Mouse (Mus musculus) C2C12 (cell line): ENCODE data around the gene Vamp5. TPM values are rescaled to one million over a fixed set of nuclear protein-coding genes. Genes with fewer than 3 reads are reported as not detected.

Experiments used
- H3K27me3 ChIP-seq: one replicate; pipeline ENCODE4 v1.6.1; 2011; ENCODE audit not compliant: control insufficient read depth, insufficient read depth, insufficient read length
- H3K36me3 ChIP-seq: one replicate; pipeline ENCODE4 v1.6.1; 2011; ENCODE audit not compliant: control insufficient read depth, insufficient read depth
- H3K4me3 ChIP-seq: one replicate; pipeline ENCODE4 v1.5.1; 2011; ENCODE audit warnings: mild to moderate bottlenecking, control low read depth; ENCODE audit not compliant: poor library complexity, insufficient read depth, severe bottlenecking
- H3K79me2 ChIP-seq: one replicate; pipeline ENCODE4 v1.6.1; 2011; ENCODE audit not compliant: control insufficient read depth, insufficient read depth
- H3K79me3 ChIP-seq: one replicate; pipeline ENCODE4 v1.6.1; 2011; ENCODE audit warnings: low read depth, control low read depth
- H3ac ChIP-seq: one replicate; pipeline ENCODE3; 2011; ENCODE audit warnings: low read depth; ENCODE audit not compliant: control insufficient read depth, insufficient read length
- CEBPB ChIP-seq: IDR thresholded peaks from one replicate; pipeline ENCODE4 v1.6.1; 2011; ENCODE audit warnings: low read depth, mild to moderate bottlenecking, control low read depth, moderate library complexity
- CTCF ChIP-seq: IDR thresholded peaks from one replicate; pipeline ENCODE4 v1.5.1; 2011; ENCODE audit not compliant: control insufficient read depth, insufficient read depth, insufficient read length
- FOSL1 ChIP-seq: IDR thresholded peaks from one replicate; pipeline ENCODE4 v1.8.0; 2011; ENCODE audit warnings: mild to moderate bottlenecking, low read length; ENCODE audit not compliant: poor library complexity, insufficient read depth, severe bottlenecking
- MAX ChIP-seq: IDR thresholded peaks from one replicate; pipeline ENCODE4 v1.6.1; 2011; ENCODE audit warnings: mild to moderate bottlenecking, control low read depth
- MYOD1 ChIP-seq: IDR thresholded peaks from one replicate; pipeline ENCODE4 v1.6.1; 2011; ENCODE audit warnings: low read depth; ENCODE audit not compliant: control insufficient read depth, insufficient read length
- MYOG ChIP-seq: IDR thresholded peaks from one replicate; pipeline ENCODE4 v1.6.1; 2011; ENCODE audit not compliant: control insufficient read depth, insufficient read length; ENCODE audit errors: extremely low read depth
- USF1 ChIP-seq: IDR thresholded peaks from one replicate; pipeline ENCODE4 v1.6.1; 2011; ENCODE audit warnings: low read depth, mild to moderate bottlenecking, control low read depth, moderate library complexity
- polyA plus RNA-seq: library from polyadenylated mRNA; unstranded; fragments of >200 nt; fragmentation: generic; extraction: Trizol; gene quantifications from one replicate; pipeline ENCODE4 v1.2.1, GENCODE M21; 2012; ENCODE audit warnings: missing spikeins

Vamp5 gene
- polyA plus RNA-seq, 1 experiment = 91.3 TPM

GRCm38 (mm10) chr6:72374206-72374605 lies 6.1 kb downstream of the Vamp5 start:
- peaks cover 3% of the 10 kb centered on the region for H3K79me3 ChIP-seq
- no peaks in the 10 kb centered on the region for H3K36me3 ChIP-seq
- TF ChIP-seq USF1 = no peak
- TF ChIP-seq CEBPB = no peak
- no peak for TF ChIP-seq MYOD1
- no peak for TF ChIP-seq MAX
- TF ChIP-seq FOSL1 = no peak
- TF ChIP-seq MYOG = no peak
- TF ChIP-seq CTCF = no peak
- H3K27me3 ChIP-seq = no peaks in the 10 kb centered on the region
- H3ac ChIP-seq = no peak overlapping the region
- peaks cover 11% of the 10 kb centered on the region for H3K79me2 ChIP-seq
- no peak overlapping the region for H3K4me3 ChIP-seq

- TF ChIP-seq CEBPB (no peak), CTCF (no peak), FOSL1 (no peak), MYOD1 (no peak), MYOG (no peak), USF1 (no peak), MAX (no peak)
- Histone ChIP-seq H3K4me3 (no peak overlapping the region), H3K27me3 (no peaks in the 10 kb centered on the region), H3K79me2 (peaks cover under 1% of the 10 kb centered on the region), H3ac (no peak overlapping the region), H3K36me3 (no peaks in the 10 kb centered on the region), H3K79me3 (peaks cover 3% of the 10 kb centered on the region)
Measured at GRCm38 (mm10) chr6:72373184-72373583, 7.1 kb downstream of the Vamp5 start.

GRCm38 (mm10) chr6:72371571-72371970 lies 8.7 kb downstream of the Vamp5 start:
- Histone ChIP-seq H3K79me3 (no peaks in the 10 kb centered on the region), H3K4me3 (no peak overlapping the region), H3K27me3 (no peaks in the 10 kb centered on the region), H3K79me2 (no peaks in the 10 kb centered on the region), H3ac (no peak overlapping the region), H3K36me3 (no peaks in the 10 kb centered on the region)
- TF ChIP-seq MYOD1 (no peak), USF1 (no peak), CEBPB (no peak), MAX (no peak), CTCF (no peak), FOSL1 (no peak), MYOG (no peak)

GRCm38 (mm10) chr6:72371147-72371546 lies 9.1 kb downstream of the Vamp5 start:
- Histone ChIP-seq H3K4me3 (no peak overlapping the region), H3ac (no peak overlapping the region)

GRCm38 (mm10) chr6:72370091-72370490 lies 10.2 kb downstream of the Vamp5 start:
- TF ChIP-seq MAX (no peak), FOSL1 (no peak), CTCF (no peak), MYOG (no peak), CEBPB (no peak), USF1 (no peak), MYOD1 (no peak)
- no peaks in the 10 kb centered on the region for H3K27me3 ChIP-seq
- no peaks in the 10 kb centered on the region for H3K79me2 ChIP-seq
- H3ac ChIP-seq = no peak overlapping the region
- no peaks in the 10 kb centered on the region for H3K36me3 ChIP-seq
- no peaks in the 10 kb centered on the region for H3K79me3 ChIP-seq
- H3K4me3 ChIP-seq = no peak overlapping the region

More at GRCm38 (mm10) chr6:72371147-72371546, 9.1 kb downstream of the Vamp5 start:
- Histone ChIP-seq H3K79me3 (no peaks in the 10 kb centered on the region), H3K36me3 (no peaks in the 10 kb centered on the region), H3K27me3 (no peaks in the 10 kb centered on the region), H3K79me2 (no peaks in the 10 kb centered on the region)
- no peak for TF ChIP-seq CTCF
- TF ChIP-seq MYOD1 = peak; percentile 60
- no peak for TF ChIP-seq MYOG
- TF ChIP-seq CEBPB = no peak
- no peak for TF ChIP-seq FOSL1
- TF ChIP-seq USF1 = no peak
- no peak for TF ChIP-seq MAX

- no peaks in the 10 kb centered on the region for H3K27me3 ChIP-seq
- H3K79me3 ChIP-seq = no peaks in the 10 kb centered on the region
- H3K4me3 ChIP-seq = no peak overlapping the region
- no peak overlapping the region for H3ac ChIP-seq
- TF ChIP-seq MYOG = no peak
- TF ChIP-seq CTCF = no peak
- TF ChIP-seq FOSL1 = no peak
- TF ChIP-seq USF1 = no peak
- no peaks in the 10 kb centered on the region for H3K36me3 ChIP-seq
- no peaks in the 10 kb centered on the region for H3K79me2 ChIP-seq
Measured at GRCm38 (mm10) chr6:72369557-72369956, 10.7 kb downstream of the Vamp5 start.
